Mouse (Mus musculus): ENCODE measurements around the gene Man2a2.

DNA sequence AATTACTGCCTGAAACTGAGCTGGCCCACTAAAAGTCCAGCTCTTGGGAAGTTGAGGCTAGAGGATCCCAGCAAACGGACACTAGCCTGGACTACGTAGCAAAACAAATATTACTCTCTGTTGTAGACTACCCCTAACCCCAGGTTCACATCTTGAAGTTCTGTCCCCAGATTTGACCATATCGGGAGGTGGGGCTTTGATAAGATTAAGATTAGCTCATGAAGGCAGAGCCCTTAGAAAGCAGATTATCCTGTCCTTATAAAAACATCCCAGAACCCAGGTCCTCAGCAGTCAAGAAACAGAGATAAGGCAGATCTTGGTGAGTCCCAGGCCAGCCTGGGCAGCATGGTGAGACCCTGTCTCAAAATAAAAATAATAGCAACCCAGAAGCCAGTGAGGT, 991 bp upstream of the Man2a2 start:
- TF ChIP-seq CTCF (IDR thresholded peaks at IDR 0.05; ENCODE audit: borderline replicate concordance, insufficient read depth, low read depth, low read length): no peak
- TF ChIP-seq POLR2A (IDR thresholded peaks at IDR 0.05; ENCODE audit: borderline replicate concordance, insufficient read depth, low read length): no peak

Data from cerebellum, adult 2 months (tissue).